Mouse (Mus musculus): Measurements from ENCODE around the gene Plcd3.

DNA sequence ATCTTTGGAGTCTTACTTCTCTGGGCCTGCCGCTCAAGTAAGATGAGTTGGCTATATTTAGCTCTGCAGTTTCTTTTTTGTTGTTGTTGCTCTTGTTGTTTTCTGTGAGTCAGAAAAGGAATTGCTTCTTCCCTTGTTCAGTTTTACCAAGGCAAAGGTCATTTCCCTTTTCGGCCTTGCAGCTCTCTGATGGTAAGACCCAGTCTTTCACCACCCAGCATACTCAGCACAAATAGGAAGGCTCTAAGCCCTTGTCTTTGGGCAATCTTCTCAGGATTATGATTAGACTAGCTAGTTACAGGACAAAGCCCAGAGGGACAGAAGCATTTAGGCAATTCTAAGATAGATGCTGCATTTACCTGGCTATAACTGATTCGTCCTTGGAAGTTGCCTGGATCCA is 74.6 kb downstream of the Plcd3 start:
- TF ChIP-seq CTCF (IDR thresholded peaks at IDR 0.05; ENCODE audit: extremely low read depth, insufficient read depth, insufficient read length, insufficient replicate concordance), result no peak
- no peak for TF ChIP-seq POLR2A (IDR thresholded peaks at IDR 0.05; ENCODE audit: low read depth, low read length)
